Mouse (Mus musculus): ENCODE measurements around the gene Prelid1. TPM values are rescaled to one million over a fixed set of nuclear protein-coding genes. Genes with fewer than 3 reads are reported as not detected.

The Prelid1 gene
- polyA plus RNA-seq, 1 experiment from 2014 or later = 353 TPM

- WGBS = 82% methylated on average over 3 of the region's 3 CpGs
- Histone ChIP-seq H3K4me3 (ENCODE audit: low read length) (no peak overlapping the region), H3K27me3 (replicated peaks; ENCODE audit: control insufficient read depth, insufficient read depth, low read length) (no peaks in the 10 kb centered on the region), H3K9me3 (ENCODE audit: control insufficient read depth, low read length) (no peaks in the 10 kb centered on the region), H3K9ac (ENCODE audit: low read depth, low read length) (no peak overlapping the region), H3K36me3 (ENCODE audit: control insufficient read depth, insufficient read depth, low read length) (peaks cover 19% of the 10 kb centered on the region), H3K4me1 (ENCODE audit: control insufficient read depth, insufficient read depth, low read depth, low read length) (peaks cover 16% of the 10 kb centered on the region), H3K4me2 (ENCODE audit: low read length) (no peak overlapping the region), H3K27ac (ENCODE audit: low read depth, low read length) (no peak overlapping the region)
- no peak for ATAC-seq
Measured at GRCm38 (mm10) chr13:55318351-55318750, 1.9 kb upstream of the Prelid1 start.

DNA sequence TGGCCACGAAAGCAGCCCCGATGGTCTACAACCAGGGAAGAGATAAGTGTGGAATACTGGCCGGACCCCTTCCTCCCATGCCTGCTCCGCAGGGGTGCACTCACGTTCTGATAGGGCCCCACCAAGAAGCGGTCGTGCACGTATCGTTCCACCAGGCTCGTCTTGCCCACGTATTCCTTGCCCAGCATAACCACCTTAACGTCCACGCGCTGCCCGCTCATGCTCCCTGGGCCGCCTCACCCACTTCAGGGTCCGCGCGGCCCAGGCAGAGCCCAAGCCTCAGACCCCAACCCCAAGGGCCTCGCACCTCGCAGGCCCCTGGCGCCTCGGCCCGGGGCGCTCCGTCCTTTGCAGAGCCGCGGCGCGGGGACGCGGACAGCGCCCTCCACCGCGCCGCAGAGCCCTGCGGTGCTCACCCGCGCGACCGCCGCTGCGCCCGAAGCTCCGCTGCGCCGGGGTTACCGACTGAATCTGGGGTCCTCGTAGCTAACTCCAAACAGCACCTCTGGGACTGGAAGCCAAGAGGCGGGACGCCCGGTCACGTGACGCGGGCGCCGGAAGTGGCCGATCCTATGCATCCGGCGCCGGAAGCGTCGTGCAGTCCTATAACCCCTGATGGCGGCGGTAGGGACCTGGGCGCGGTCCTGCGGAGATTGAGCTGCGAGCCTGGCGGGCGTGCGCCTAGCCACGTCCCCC, 1.3 kb downstream of the Prelid1 start, which contains the start of gene Rab24:
TSS of gene Rab24 (minus strand) at position 513 of the 696 bp plus-strand sequence.
- H3K9ac ChIP-seq (ENCODE audit: low read depth, low read length) = peak within 1 kb of the TSS; percentile 90
- no peaks in the 10 kb centered on the region for H3K27me3 ChIP-seq (replicated peaks; ENCODE audit: control insufficient read depth, insufficient read depth, low read length)
- H3K4me1 ChIP-seq (ENCODE audit: control insufficient read depth, insufficient read depth, low read depth, low read length) = peaks cover 22% of the 10 kb centered on the region
- ATAC-seq = peak; percentile 94
- under 1% methylated on average over 73 of the region's 73 CpGs for WGBS
- H3K4me3 ChIP-seq (ENCODE audit: low read length) = peak within 1 kb of the TSS; percentile 84
- H3K27ac ChIP-seq (ENCODE audit: low read depth, low read length) = peak within 1 kb of the TSS; percentile 73
- peak within 1 kb of the TSS; percentile 66 for H3K4me2 ChIP-seq (ENCODE audit: low read length)
- no peaks in the 10 kb centered on the region for H3K9me3 ChIP-seq (ENCODE audit: control insufficient read depth, low read length)
- peaks cover 15% of the 10 kb centered on the region for H3K36me3 ChIP-seq (ENCODE audit: control insufficient read depth, insufficient read depth, low read length)

DNA sequence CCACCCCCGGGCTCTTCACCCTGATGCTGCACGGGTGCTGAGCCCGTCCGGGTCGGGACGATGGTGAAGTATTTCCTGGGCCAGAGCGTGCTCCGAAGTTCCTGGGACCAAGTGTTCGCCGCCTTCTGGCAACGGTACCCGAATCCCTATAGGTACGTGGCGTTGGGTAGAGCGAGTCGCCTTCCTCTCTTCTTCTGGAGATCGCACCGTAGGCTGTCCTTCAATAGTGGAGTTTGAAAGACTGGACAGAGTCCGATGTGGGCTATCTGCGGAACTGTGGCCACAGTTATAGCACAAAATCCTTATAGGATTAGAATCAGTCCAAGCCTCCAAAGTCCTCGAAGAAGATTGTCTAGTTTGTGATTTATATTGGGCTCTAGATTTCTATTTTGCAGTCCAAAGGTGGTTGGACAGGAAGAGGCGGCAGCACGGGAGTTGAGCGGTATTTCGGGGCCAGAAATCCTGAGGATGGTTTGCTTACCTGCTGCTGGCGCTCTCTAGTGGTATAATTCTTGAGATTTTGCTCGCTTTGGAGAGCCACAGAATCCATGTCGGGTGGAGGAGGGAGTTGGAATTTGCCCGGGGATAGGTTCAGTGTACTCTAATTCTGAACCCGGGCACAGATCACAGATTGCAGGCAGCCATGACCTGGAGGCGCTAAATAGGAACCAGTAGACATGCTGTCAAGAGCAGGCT, 2.0 kb downstream of the Prelid1 start:
- Histone ChIP-seq H3K27ac (ENCODE audit: low read depth, low read length) (peak overlapping the region; percentile 73), H3K4me1 (ENCODE audit: control insufficient read depth, insufficient read depth, low read depth, low read length) (peaks cover 26% of the 10 kb centered on the region), H3K4me3 (ENCODE audit: low read length) (peak overlapping the region; percentile 84), H3K9ac (ENCODE audit: low read depth, low read length) (peak overlapping the region; percentile 90), H3K36me3 (ENCODE audit: control insufficient read depth, insufficient read depth, low read length) (peaks cover 15% of the 10 kb centered on the region), H3K27me3 (replicated peaks; ENCODE audit: control insufficient read depth, insufficient read depth, low read length) (no peaks in the 10 kb centered on the region), H3K9me3 (ENCODE audit: control insufficient read depth, low read length) (no peaks in the 10 kb centered on the region), H3K4me2 (ENCODE audit: low read length) (peak overlapping the region; percentile 66)
- peak; percentile 54 for ATAC-seq
- 1% methylated on average over 30 of the region's 31 CpGs for WGBS

DNA sequence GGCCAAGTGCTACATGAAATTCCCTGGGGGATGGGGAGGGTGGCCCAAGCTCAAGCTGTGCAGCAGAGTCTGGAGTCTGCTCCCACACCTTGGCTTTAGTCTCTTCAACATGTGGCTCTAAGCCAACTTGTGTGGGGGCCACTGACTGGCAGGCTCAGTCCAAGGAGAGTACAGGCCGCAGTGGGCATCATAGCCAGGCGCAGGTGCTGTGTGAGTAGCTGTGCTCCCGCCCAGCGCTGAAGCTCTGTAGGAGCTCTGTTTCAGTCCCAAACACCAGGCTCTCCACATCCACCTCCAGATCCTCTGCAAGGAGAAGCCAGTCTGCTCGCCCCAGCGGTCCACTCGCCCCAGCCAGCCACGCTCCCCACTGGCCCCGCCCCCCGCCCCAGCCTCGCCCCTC, 5.3 kb downstream of the Prelid1 start:
- H3K36me3 ChIP-seq (ENCODE audit: control insufficient read depth, insufficient read depth, low read length) = peaks cover 15% of the 10 kb centered on the region
- H3K27ac ChIP-seq (ENCODE audit: low read depth, low read length) = no peak overlapping the region
- no peak for ATAC-seq
- no peak overlapping the region for H3K9ac ChIP-seq (ENCODE audit: low read depth, low read length)
- WGBS = 75% methylated on average over 11 of the region's 11 CpGs
- H3K9me3 ChIP-seq (ENCODE audit: control insufficient read depth, low read length) = no peaks in the 10 kb centered on the region
- peaks cover 42% of the 10 kb centered on the region for H3K4me1 ChIP-seq (ENCODE audit: control insufficient read depth, insufficient read depth, low read depth, low read length)
- H3K4me2 ChIP-seq (ENCODE audit: low read length) = no peak overlapping the region
- no peak overlapping the region for H3K4me3 ChIP-seq (ENCODE audit: low read length)
- H3K27me3 ChIP-seq (replicated peaks; ENCODE audit: control insufficient read depth, insufficient read depth, low read length) = no peaks in the 10 kb centered on the region

DNA sequence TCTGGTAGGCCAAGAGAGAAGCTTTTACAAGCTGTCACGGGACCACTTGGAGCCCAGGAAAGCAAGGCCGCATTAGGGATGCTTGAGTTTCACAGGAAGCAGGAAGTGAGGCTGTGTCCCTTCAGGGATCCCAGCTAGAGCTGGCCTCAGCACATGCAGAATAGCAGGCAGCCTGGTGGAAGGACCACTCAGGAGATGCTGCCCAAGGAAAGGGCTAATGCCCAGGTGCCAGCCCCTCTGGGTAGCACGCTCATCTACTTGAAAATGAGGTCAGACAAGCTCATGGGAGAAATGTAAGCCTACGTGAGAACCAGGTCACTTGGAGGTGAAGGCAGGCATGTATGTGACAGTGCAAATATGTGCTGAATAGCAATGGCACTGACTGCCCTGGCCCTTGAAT, 6.9 kb downstream of the Prelid1 start:
- H3K4me1 ChIP-seq (ENCODE audit: control insufficient read depth, insufficient read depth, low read depth, low read length) = peaks cover 38% of the 10 kb centered on the region
- no peaks in the 10 kb centered on the region for H3K27me3 ChIP-seq (replicated peaks; ENCODE audit: control insufficient read depth, insufficient read depth, low read length)
- H3K4me3 ChIP-seq (ENCODE audit: low read length) = no peak overlapping the region
- H3K9me3 ChIP-seq (ENCODE audit: control insufficient read depth, low read length) = no peaks in the 10 kb centered on the region
- peak overlapping the region; percentile 65; the same call in 1 of the 2 replicates for H3K27ac ChIP-seq (ENCODE audit: low read depth, low read length)
- H3K9ac ChIP-seq (ENCODE audit: low read depth, low read length) = no peak overlapping the region
- 55% methylated on average over 4 of the region's 4 CpGs for WGBS
- H3K36me3 ChIP-seq (ENCODE audit: control insufficient read depth, insufficient read depth, low read length) = peaks cover 15% of the 10 kb centered on the region
- H3K4me2 ChIP-seq (ENCODE audit: low read length) = peak overlapping the region; percentile 15
- no peak for ATAC-seq

- peak; percentile 40 for ATAC-seq
- no peaks in the 10 kb centered on the region for H3K27me3 ChIP-seq (replicated peaks; ENCODE audit: control insufficient read depth, insufficient read depth, low read length)
- H3K36me3 ChIP-seq (ENCODE audit: control insufficient read depth, insufficient read depth, low read length) = peaks cover 15% of the 10 kb centered on the region
- H3K4me2 ChIP-seq (ENCODE audit: low read length) = peak overlapping the region; percentile 95
- 0 out of 2 replicates have a peak overlapping the region, but pooled peaks have one; percentile 65 for H3K27ac ChIP-seq (ENCODE audit: low read depth, low read length)
- H3K9ac ChIP-seq (ENCODE audit: low read depth, low read length) = no peak overlapping the region
- peaks cover 36% of the 10 kb centered on the region for H3K4me1 ChIP-seq (ENCODE audit: control insufficient read depth, insufficient read depth, low read depth, low read length)
- no peak overlapping the region for H3K4me3 ChIP-seq (ENCODE audit: low read length)
- no peaks in the 10 kb centered on the region for H3K9me3 ChIP-seq (ENCODE audit: control insufficient read depth, low read length)
- 42% methylated on average over 8 of the region's 8 CpGs for WGBS
Measured at GRCm38 (mm10) chr13:55327633-55328032, 7.3 kb downstream of the Prelid1 start.

- Histone ChIP-seq H3K27me3 (replicated peaks; ENCODE audit: control insufficient read depth, insufficient read depth, low read length) (no peaks in the 10 kb centered on the region), H3K4me1 (ENCODE audit: control insufficient read depth, insufficient read depth, low read depth, low read length) (peaks cover 31% of the 10 kb centered on the region), H3K4me2 (ENCODE audit: low read length) (peak overlapping the region; percentile 95), H3K9ac (ENCODE audit: low read depth, low read length) (no peak overlapping the region; the same call in 1 of the 2 replicates), H3K27ac (ENCODE audit: low read depth, low read length) (no peak overlapping the region), H3K9me3 (ENCODE audit: control insufficient read depth, low read length) (no peaks in the 10 kb centered on the region), H3K4me3 (ENCODE audit: low read length) (peak overlapping the region; percentile 86; the same call in 1 of the 2 replicates), H3K36me3 (ENCODE audit: control insufficient read depth, insufficient read depth, low read length) (peaks cover 15% of the 10 kb centered on the region)
- no peak for ATAC-seq
- WGBS = 88% methylated on average over 6 of the region's 6 CpGs
Measured at GRCm38 (mm10) chr13:55328171-55328570, 7.9 kb downstream of the Prelid1 start.

GRCm38 (mm10) chr13:55328641-55329040, 8.3 kb downstream of the Prelid1 start:
- Histone ChIP-seq H3K27me3 (replicated peaks; ENCODE audit: control insufficient read depth, insufficient read depth, low read length) (no peaks in the 10 kb centered on the region), H3K9me3 (ENCODE audit: control insufficient read depth, low read length) (no peaks in the 10 kb centered on the region), H3K36me3 (ENCODE audit: control insufficient read depth, insufficient read depth, low read length) (peaks cover 15% of the 10 kb centered on the region), H3K4me3 (ENCODE audit: low read length) (peak overlapping the region; percentile 86), H3K4me1 (ENCODE audit: control insufficient read depth, insufficient read depth, low read depth, low read length) (peaks cover 26% of the 10 kb centered on the region), H3K9ac (ENCODE audit: low read depth, low read length) (peak overlapping the region; percentile 18; the same call in 1 of the 2 replicates), H3K27ac (ENCODE audit: low read depth, low read length) (no peak overlapping the region), H3K4me2 (ENCODE audit: low read length) (peak overlapping the region; percentile 95)
- 84% methylated on average over 4 of the region's 4 CpGs for WGBS
- no peak for ATAC-seq

DNA sequence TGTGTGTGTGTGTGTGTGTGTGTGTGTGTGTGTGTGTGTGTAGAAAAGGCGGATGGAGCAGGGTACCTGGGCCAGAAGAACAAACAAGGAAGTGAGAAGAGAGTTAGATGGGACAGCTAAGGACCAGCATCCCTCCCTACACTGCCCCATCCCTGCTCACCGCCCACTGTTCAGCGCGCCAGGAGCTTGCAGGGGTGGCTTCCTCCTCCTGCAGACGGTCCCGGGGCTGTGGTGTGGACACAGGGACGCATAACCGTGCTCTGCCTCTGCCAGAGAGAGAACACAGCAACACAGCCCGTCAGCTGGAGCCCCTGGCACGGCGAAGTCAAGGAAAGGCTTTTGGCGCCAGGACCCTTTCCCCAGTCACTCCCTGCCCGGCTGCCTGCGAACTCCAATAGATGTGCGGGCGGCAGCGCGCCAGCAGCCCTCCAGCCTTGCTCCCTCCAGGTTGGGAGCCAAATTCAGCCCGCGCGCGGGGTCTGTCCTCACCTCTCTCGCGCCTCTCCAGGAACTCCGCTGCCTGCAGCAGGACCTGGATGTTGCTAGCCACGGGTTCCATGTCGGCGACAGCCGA, 8.9 kb downstream of the Prelid1 start:
- WGBS = 1% methylated on average over 22 of the region's 29 CpGs
- peaks cover 11% of the 10 kb centered on the region for H3K36me3 ChIP-seq (ENCODE audit: control insufficient read depth, insufficient read depth, low read length)
- H3K27ac ChIP-seq (ENCODE audit: low read depth, low read length) = peak overlapping the region; percentile 83

More for the DNA sequence above, 8.9 kb downstream of the Prelid1 start:
- H3K9me3 ChIP-seq (ENCODE audit: control insufficient read depth, low read length) = no peaks in the 10 kb centered on the region
- ATAC-seq = peak; percentile 38
- H3K4me3 ChIP-seq (ENCODE audit: low read length) = peak overlapping the region; percentile 86
- no peaks in the 10 kb centered on the region for H3K27me3 ChIP-seq (replicated peaks; ENCODE audit: control insufficient read depth, insufficient read depth, low read length)
- H3K4me1 ChIP-seq (ENCODE audit: control insufficient read depth, insufficient read depth, low read depth, low read length) = peaks cover 24% of the 10 kb centered on the region
- peak overlapping the region; percentile 75 for H3K9ac ChIP-seq (ENCODE audit: low read depth, low read length)
- peak overlapping the region; percentile 95 for H3K4me2 ChIP-seq (ENCODE audit: low read length)
